In the genomic region with DNA sequence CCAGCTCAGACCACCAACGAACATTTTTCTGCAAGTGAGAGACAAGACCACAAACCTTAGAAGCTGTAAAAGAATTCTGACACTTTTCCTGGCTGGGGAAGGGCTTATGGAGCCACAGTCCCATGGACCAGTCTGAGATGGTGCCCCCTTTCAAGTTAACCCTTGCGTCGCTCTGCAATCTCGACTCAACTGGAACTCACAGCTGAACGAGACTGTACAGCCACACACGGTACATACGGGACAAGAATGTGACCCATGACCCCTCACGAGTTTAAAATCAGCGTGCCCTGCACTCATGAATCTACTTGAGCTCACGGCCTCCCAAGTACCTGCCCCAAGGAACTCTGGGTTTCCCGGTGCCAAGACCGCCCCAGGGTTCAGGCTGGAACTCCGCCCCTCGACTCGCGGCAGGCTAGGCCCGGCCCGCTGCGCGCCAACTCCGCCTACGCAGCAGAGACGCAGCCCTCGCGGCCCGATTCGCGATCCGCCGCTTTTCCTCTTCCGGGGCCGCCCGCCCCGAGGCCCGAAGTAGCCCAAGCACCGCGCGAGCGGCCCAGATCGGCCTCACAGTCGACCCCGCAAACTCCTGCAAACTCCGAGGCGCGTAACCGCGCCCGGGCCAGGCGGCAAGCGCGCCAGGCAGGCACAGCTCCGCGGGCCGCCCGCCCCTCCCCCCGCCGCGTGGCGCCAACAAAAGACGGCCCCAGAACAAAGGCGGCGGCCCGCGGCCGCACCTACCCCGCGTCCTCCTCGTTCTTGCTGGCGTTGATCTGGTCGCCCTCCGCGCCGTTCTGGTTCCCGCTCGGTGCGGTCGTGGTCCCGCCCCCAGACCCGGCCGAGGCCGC, we compare ENCODE assay signal across 8 mouse cellular contexts. TPM values are rescaled to one million over a fixed set of nuclear protein-coding genes. Genes with fewer than 3 reads are reported as not detected.
DNase-seq lines count a peak whose midpoint lies in the region; ATAC-seq and TF ChIP-seq lines count a peak whose summit lies in the region.

No protein-coding gene starts in this region.

- peaks cover 34% of the 10 kb centered on the region for H3K4me1 ChIP-seq in embryonic facial prominence, embryonic 12.5 days
- no peaks in the 10 kb centered on the region; the same call in 1 of the 2 replicates for H3K4me1 ChIP-seq in heart, adult 2 months (ENCODE audit: control insufficient read depth, insufficient read depth, low read length)

- H3K27me3 ChIP-seq in embryonic facial prominence, embryonic 12.5 days, result no peaks in the 10 kb centered on the region; the same call in 1 of the 2 replicates
- H3K27me3 ChIP-seq in heart, adult 2 months (ENCODE audit: control insufficient read depth, insufficient read depth, low read length), result no peaks in the 10 kb centered on the region

- peak overlapping the region; percentile 99 for H3K4me3 ChIP-seq in embryonic facial prominence, embryonic 12.5 days
- H3K4me3 ChIP-seq in heart, adult 2 months, result peak overlapping the region; percentile 88

- peak overlapping the region; percentile 96 for H3K27ac ChIP-seq in embryonic facial prominence, embryonic 12.5 days
- peak overlapping the region; percentile 89 for H3K27ac ChIP-seq in heart, adult 2 months

- H3K9ac ChIP-seq in embryonic facial prominence, embryonic 12.5 days, result peak overlapping the region; percentile 100
- peak overlapping the region; percentile 89 for H3K9ac ChIP-seq in heart, adult 2 months (ENCODE audit: low read depth, low read length)

- intact Hi-C loops in heart, adult 2 months (cut with DNase I), result loop anchor here (2.0 to 10.0 kb wide), 2 partner anchors 21 to 399 kb away; partner anchors contain the start of genes Cdkl3, Phykpl and Ube2b

- H3K36me3 ChIP-seq in embryonic facial prominence, embryonic 12.5 days, result peaks cover 44% of the 10 kb centered on the region
- H3K36me3 ChIP-seq in heart, adult 2 months (ENCODE audit: control insufficient read depth, insufficient read depth, low read length), result peaks cover 20% of the 10 kb centered on the region

- WGBS in embryonic facial prominence, embryonic 12.5 days, result under 1% methylated on average over 73 of the region's 81 CpGs
- WGBS in heart, adult 2 months, result under 1% methylated on average over 80 of the region's 81 CpGs

- TF ChIP-seq POLR2A in heart, adult 2 months (IDR thresholded peaks at IDR 0.05; ENCODE audit: insufficient read depth, low read depth, low read length), result peak; percentile 54; the same call in 1 of the 2 replicates

- ATAC-seq in embryonic facial prominence, embryonic 12.5 days (ENCODE audit: insufficient number of reproducible peaks, insufficient read depth, low FRiP score, low TSS enrichment), result peak; percentile 55; the same call in 1 of the 2 replicates
- ATAC-seq in monocyte, adult 5-6 weeks (replicated peaks; ENCODE audit: insufficient number of reproducible peaks, low FRiP score, low TSS enrichment, poor library complexity, severe bottlenecking), result peak; percentile 53

- H3K4me2 ChIP-seq in embryonic facial prominence, embryonic 12.5 days (replicated peaks), result peak overlapping the region; percentile 90

- peak; percentile 93 for DNase-seq in 3134 (ENCODE audit: extremely low read depth, insufficient read length, low spot score)
- DNase-seq in adrenal gland, postnatal 25 days, result peak; percentile 92
- DNase-seq in heart, adult 2 months, result peak; percentile 91 to 94
- peak; percentile 94 to 95 for DNase-seq in kidney, adult 8-10 months
- DNase-seq in liver, result peak; percentile 92
- peak; percentile 88 to 89 for DNase-seq in spleen, postnatal 36 days (ENCODE audit: low spot score in 2 of 2)

- peak; percentile 76; the same call in 1 of the 2 replicates for TF ChIP-seq EP300 in heart, adult 2 months (IDR thresholded peaks at IDR 0.05; ENCODE audit: insufficient read depth, low read depth, low read length)

- H3K79me2 ChIP-seq in heart, adult 2 months (replicated peaks; ENCODE audit: control insufficient read depth, insufficient read depth, low read length), result peaks cover 3% of the 10 kb centered on the region; the same call in 1 of the 2 replicates

- TF ChIP-seq CTCF in heart, adult 2 months (IDR thresholded peaks at IDR 0.05), result no peak

- H3K9me3 ChIP-seq in embryonic facial prominence, embryonic 12.5 days, result no peaks in the 10 kb centered on the region

RNA-seq across cellular contexts. Expression of gene Hnrnpab, which starts 0.8 kb away (rescaled TPM):
- total RNA-seq in adrenal gland, postnatal 25 days (2021), result 304 and 331 TPM in 2 replicates
- polyA plus RNA-seq in embryonic facial prominence, embryonic 12.5 days (2016; fragmentation: Nextera tagmentation; extraction: Ambion mirVana), result 714 and 750 TPM in 2 replicates
- 100 to 1,000 TPM; 132 to 145 TPM for total RNA-seq in heart, adult 2 months (2021)
- polyA plus RNA-seq in heart, adult 2 months (2012; rRNA removed), result 68.4 and 71.5 TPM in 2 replicates
- total RNA-seq in monocyte, adult 5-6 weeks (2017), result 353 to 398 TPM (median 355 TPM) in 3 replicates

RNA-seq across cellular contexts. Expression of gene Nhp2, which starts 13.7 kb away (rescaled TPM):
- 68.0 and 76.9 TPM in 2 replicates for total RNA-seq in adrenal gland, postnatal 25 days (2021)
- polyA plus RNA-seq in embryonic facial prominence, embryonic 12.5 days (2016; fragmentation: Nextera tagmentation; extraction: Ambion mirVana), result 134 and 141 TPM in 2 replicates
- total RNA-seq in heart, adult 2 months (2021), result 10 to 100 TPM; 18.4 to 24.8 TPM
- 18.5 and 19.0 TPM in 2 replicates for polyA plus RNA-seq in heart, adult 2 months (2012; rRNA removed)
- total RNA-seq in monocyte, adult 5-6 weeks (2017), result 25.0 to 37.2 TPM (median 27.0 TPM) in 3 replicates

RNA-seq across cellular contexts. Expression of gene Phykpl, which starts 21.3 kb away (rescaled TPM):
- 40.0 and 41.3 TPM in 2 replicates for total RNA-seq in adrenal gland, postnatal 25 days (2021)
- 17.4 and 17.5 TPM in 2 replicates for polyA plus RNA-seq in embryonic facial prominence, embryonic 12.5 days (2016; fragmentation: Nextera tagmentation; extraction: Ambion mirVana)
- total RNA-seq in heart, adult 2 months (2021), result 1 to 10 TPM; 6.9 to 8.9 TPM
- polyA plus RNA-seq in heart, adult 2 months (2012; rRNA removed), result 16.8 and 17.0 TPM in 2 replicates
- 13.8 to 20.0 TPM (median 15.8 TPM) in 3 replicates for total RNA-seq in monocyte, adult 5-6 weeks (2017)

RNA-seq across cellular contexts. Expression of gene Rmnd5b, which starts 29.9 kb away (rescaled TPM):
- 54.7 and 55.8 TPM in 2 replicates for total RNA-seq in adrenal gland, postnatal 25 days (2021)
- 43.7 and 47.6 TPM in 2 replicates for polyA plus RNA-seq in embryonic facial prominence, embryonic 12.5 days (2016; fragmentation: Nextera tagmentation; extraction: Ambion mirVana)
- 10 to 100 TPM; 14.0 to 15.0 TPM for total RNA-seq in heart, adult 2 months (2021)
- 24.8 and 32.8 TPM in 2 replicates for polyA plus RNA-seq in heart, adult 2 months (2012; rRNA removed)
- 10.3 to 23.0 TPM (median 13.5 TPM) in 3 replicates for total RNA-seq in monocyte, adult 5-6 weeks (2017)

RNA-seq across cellular contexts. Expression of gene N4bp3, which starts 44.8 kb away (rescaled TPM):
- 11.1 and 13.7 TPM in 2 replicates for total RNA-seq in adrenal gland, postnatal 25 days (2021)
- 23.6 and 24.7 TPM in 2 replicates for polyA plus RNA-seq in embryonic facial prominence, embryonic 12.5 days (2016; fragmentation: Nextera tagmentation; extraction: Ambion mirVana)
- 10 to 100 TPM; 10.2 to 10.7 TPM for total RNA-seq in heart, adult 2 months (2021)
- polyA plus RNA-seq in heart, adult 2 months (2012; rRNA removed), result 8.2 and 8.6 TPM in 2 replicates
- 1.4 to 6.3 TPM (median 3.3 TPM) in 3 replicates for total RNA-seq in monocyte, adult 5-6 weeks (2017)

Comparison
In these comparisons a context has a peak if more than half of its experiments do, and no peak if none do; other contexts are left out.
1. Peak in every context shown above with its lines: DNase-seq, ATAC-seq, H3K4me3 ChIP-seq and H3K27ac ChIP-seq.